ENCODE assay signal across 17 mouse cellular contexts in genomic region chr16:77931025-77931723, GRCm38 (mm10).
"Had no signal": no experiment of that assay in that cellular context is flagged by ENCODE, and none has a peak within 500 bp of the region (broad histone marks: within the 10 kb centered on the region; RNA-seq: fewer than 3 reads in every experiment).

No protein-coding gene starts in this region.

- H3K9me3 ChIP-seq: midbrain, embryonic 15.5 days; neural tube, embryonic 13.5 days; neural tube, embryonic 15.5 days had no signal

- H3K4me1 ChIP-seq: midbrain, embryonic 15.5 days; neural tube, embryonic 13.5 days; neural tube, embryonic 15.5 days had no signal

- H3K27me3 ChIP-seq: midbrain, embryonic 15.5 days; neural tube, embryonic 13.5 days; neural tube, embryonic 15.5 days had no signal

- H3K9ac ChIP-seq: lung, embryonic 14.5 days; midbrain, embryonic 15.5 days; neural tube, embryonic 13.5 days; neural tube, embryonic 15.5 days had no signal

- H3K4me3 ChIP-seq: midbrain, embryonic 15.5 days; myocyte; neural tube, embryonic 13.5 days; neural tube, embryonic 15.5 days had no signal

- H3K4me2 ChIP-seq: lung, embryonic 14.5 days; midbrain, embryonic 11.5 days; midbrain, embryonic 15.5 days; neural tube, embryonic 13.5 days; neural tube, embryonic 15.5 days had no signal

- H3K36me3 ChIP-seq: midbrain, embryonic 15.5 days; neural tube, embryonic 13.5 days; neural tube, embryonic 15.5 days had no signal

- ATAC-seq: midbrain, embryonic 15.5 days had no signal

- H3K27ac ChIP-seq: midbrain, embryonic 15.5 days; neural tube, embryonic 13.5 days; neural tube, embryonic 15.5 days had no signal

- DNase-seq: lung, adult 18-20 months; lung, embryonic 14.5 days; lung, postnatal 10 days; lung, postnatal 4 days; retina, postnatal 1 day; right cerebral cortex, adult 18-20 months; right cerebral cortex, postnatal 25 days; right cerebral cortex, postnatal 4 days; spleen, adult 18-20 months; thymus, adult 2 months; thymus, postnatal 25 days; thymus, postnatal 4 days had no signal
